Mouse (Mus musculus): Measurements from ENCODE around the gene Ssbp4.

DNA sequence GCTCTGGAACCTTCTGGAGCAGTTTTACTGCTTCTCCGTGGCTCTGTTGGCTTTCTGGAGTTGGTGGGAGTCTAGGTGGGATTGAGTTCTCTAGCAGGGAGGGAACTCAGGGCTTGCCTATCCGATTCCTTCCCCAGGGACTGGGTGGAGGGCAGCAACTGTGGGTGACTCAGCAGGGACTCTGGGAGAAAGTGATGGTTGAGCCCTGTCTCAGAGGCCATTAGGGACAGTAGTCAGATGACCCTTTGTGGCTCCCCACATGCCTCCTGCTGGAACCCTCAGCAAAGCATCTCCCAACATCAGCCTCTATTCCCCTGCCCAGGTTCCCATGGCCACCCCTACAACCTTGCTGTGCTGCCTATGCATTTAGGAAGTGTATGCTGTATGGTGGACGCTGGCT lies 34.3 kb upstream of the Ssbp4 start:
- TF ChIP-seq CTCF (IDR thresholded peaks at IDR 0.05; ENCODE audit: borderline replicate concordance, insufficient read depth, low read length) = no peak
- no peak for TF ChIP-seq POLR2A (IDR thresholded peaks at IDR 0.05; ENCODE audit: low read depth, low read length)
